Mouse (Mus musculus) ES-Bruce4 (cell line): ENCODE measurements around the gene Epha6.

Experiments
- CTCF ChIP-seq: IDR thresholded peaks from one replicate; pipeline ENCODE4 v1.8.1; 2011; ENCODE audit warnings: low read depth, low read length
- POLR2A ChIP-seq: IDR thresholded peaks from one replicate; pipeline ENCODE4 v1.8.1; 2011; ENCODE audit warnings: low read length; ENCODE audit not compliant: insufficient read depth

GRCm38 (mm10) chr16:59621554-59621953 lies 983.8 kb downstream of the Epha6 start:
- TF ChIP-seq CTCF (no peak), POLR2A (no peak)
